Mouse (Mus musculus) spleen, adult 2 months (tissue): ENCODE measurements at regions not wholly inside any gene's neighbourhood (a gene's known extent, or its start where the extent isn't known, plus 50 kb on each side); places are given as distances from the start of the nearest gene placed in this dataset.

Experiments used
- DNase-seq, 2 experiments: peaks; one replicate each; pipeline versions ENCODE4 v3.0.0 to v3.0.0-alpha.2; 2012 to 2021; ENCODE audit warnings: low spot score in 2 of 2, low read depth in 1 of 2
- H3K27ac ChIP-seq: fragments of 200-500 bp; 2 replicates; pipeline ENCODE4 v1.5.1; 2012; ENCODE audit warnings: low read length, inconsistent platforms; ENCODE audit not compliant: insufficient read depth
- H3K27me3 ChIP-seq: fragments of 200-500 bp; 2 replicates; pipeline ENCODE4 v1.6.1; 2012; ENCODE audit warnings: mild to moderate bottlenecking, moderate library complexity, low read length, inconsistent platforms; ENCODE audit not compliant: control insufficient read depth, insufficient read depth
- H3K36me3 ChIP-seq: fragments of 200-500 bp; 2 replicates; pipeline ENCODE4 v1.6.1; 2012; ENCODE audit warnings: mild to moderate bottlenecking, low read length, inconsistent platforms; ENCODE audit not compliant: control insufficient read depth, insufficient read depth
- H3K4me1 ChIP-seq: fragments of 200-500 bp; 2 replicates; pipeline ENCODE4 v1.6.1; 2011; ENCODE audit warnings: inconsistent platforms; ENCODE audit not compliant: control insufficient read depth, insufficient read depth, insufficient read length
- H3K4me3 ChIP-seq: fragments of 200-500 bp; 2 replicates; pipeline ENCODE4 v1.5.1; 2011; ENCODE audit warnings: mild to moderate bottlenecking, inconsistent platforms; ENCODE audit not compliant: insufficient read depth, insufficient read length; ENCODE audit errors: extremely low read depth
- CTCF ChIP-seq: fragments of 200-500 bp; IDR thresholded peaks from 2 replicates; pipeline ENCODE4 v1.5.1; 2011; ENCODE audit warnings: mild to moderate bottlenecking, inconsistent platforms; ENCODE audit not compliant: insufficient read depth, insufficient read length, insufficient replicate concordance; ENCODE audit errors: extremely low read depth
- POLR2A ChIP-seq: fragments of 200-500 bp; IDR thresholded peaks from 2 replicates; pipeline ENCODE4 v1.6.1; 2011; ENCODE audit warnings: low read depth, low read length, inconsistent platforms
- WGBS: fragments of 180-500 bp; shearing (Covaris S2); methylation state at CpG from one replicate; pipeline ENCODE4 v1.1.7; 2018; 5-methylcytosine and 5-hydroxymethylcytosine counted together

- 80% methylated on average over 16 of the region's 16 CpGs for WGBS
- no peak for TF ChIP-seq POLR2A
- TF ChIP-seq CTCF: no peak
- Histone ChIP-seq H3K27me3 (no peaks in the 10 kb centered on the region), H3K27ac (no peak overlapping the region), H3K36me3 (no peaks in the 10 kb centered on the region), H3K4me1 (no peaks in the 10 kb centered on the region), H3K4me3 (no peak overlapping the region)
- DNase-seq: no peak
Observed at GRCm38 (mm10) chr16:90625301-90626034, 101.7 kb downstream of the Mis18a start.

GRCm38 (mm10) chr16:90624039-90624625 is 103.1 kb downstream of the Mis18a start:
- no peak for TF ChIP-seq CTCF
- TF ChIP-seq POLR2A: no peak
- no peaks in the 10 kb centered on the region for H3K36me3 ChIP-seq
- DNase-seq: peak in 1 of 2 experiments; percentile 6
- H3K4me1 ChIP-seq: no peaks in the 10 kb centered on the region
- 79% methylated on average over 17 of the region's 17 CpGs for WGBS
- H3K27ac ChIP-seq: no peak overlapping the region
- H3K4me3 ChIP-seq: no peak overlapping the region
- H3K27me3 ChIP-seq: no peaks in the 10 kb centered on the region

DNA sequence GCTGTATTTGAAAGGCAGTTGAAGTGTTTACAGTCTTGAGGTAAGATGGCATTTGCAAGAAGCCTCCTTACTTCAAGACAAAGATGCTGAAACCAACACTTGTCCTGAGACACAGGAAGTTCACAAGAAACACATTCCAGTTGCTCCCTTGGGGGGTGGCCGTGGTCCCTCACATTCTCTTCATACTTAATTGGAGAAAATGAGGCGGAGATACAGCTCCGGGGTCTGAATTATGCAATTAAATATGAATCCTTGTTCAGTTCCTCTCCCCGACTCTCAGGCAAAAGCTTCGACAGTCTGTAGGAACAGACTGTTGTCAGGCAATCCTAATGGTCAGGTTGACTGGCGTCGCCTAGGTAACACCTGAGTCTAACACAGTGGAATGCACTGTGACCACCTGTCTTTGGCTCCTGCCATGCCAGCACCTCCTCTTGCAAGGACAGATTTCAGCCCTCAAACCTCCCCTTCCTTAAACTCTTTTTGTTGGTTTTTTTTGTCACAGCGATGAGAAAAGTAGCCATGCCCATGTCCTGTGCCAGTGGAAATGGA is 104.5 kb downstream of the Mis18a start:
- Histone ChIP-seq H3K36me3 (no peaks in the 10 kb centered on the region), H3K4me1 (no peaks in the 10 kb centered on the region), H3K27me3 (no peaks in the 10 kb centered on the region), H3K27ac (no peak overlapping the region), H3K4me3 (no peak overlapping the region)
- TF ChIP-seq POLR2A: no peak
- no peak for TF ChIP-seq CTCF
- no peak for DNase-seq
- 86% methylated on average over 8 of the region's 8 CpGs for WGBS

GRCm38 (mm10) chr16:90621761-90622411 is 105.3 kb downstream of the Mis18a start:
- Histone ChIP-seq H3K27ac (no peak overlapping the region), H3K4me1 (no peaks in the 10 kb centered on the region), H3K27me3 (no peaks in the 10 kb centered on the region), H3K36me3 (no peaks in the 10 kb centered on the region), H3K4me3 (no peak overlapping the region)
- 83% methylated on average over 13 of the region's 13 CpGs for WGBS
- TF ChIP-seq CTCF (no peak), POLR2A (no peak)
- no peak for DNase-seq

DNA sequence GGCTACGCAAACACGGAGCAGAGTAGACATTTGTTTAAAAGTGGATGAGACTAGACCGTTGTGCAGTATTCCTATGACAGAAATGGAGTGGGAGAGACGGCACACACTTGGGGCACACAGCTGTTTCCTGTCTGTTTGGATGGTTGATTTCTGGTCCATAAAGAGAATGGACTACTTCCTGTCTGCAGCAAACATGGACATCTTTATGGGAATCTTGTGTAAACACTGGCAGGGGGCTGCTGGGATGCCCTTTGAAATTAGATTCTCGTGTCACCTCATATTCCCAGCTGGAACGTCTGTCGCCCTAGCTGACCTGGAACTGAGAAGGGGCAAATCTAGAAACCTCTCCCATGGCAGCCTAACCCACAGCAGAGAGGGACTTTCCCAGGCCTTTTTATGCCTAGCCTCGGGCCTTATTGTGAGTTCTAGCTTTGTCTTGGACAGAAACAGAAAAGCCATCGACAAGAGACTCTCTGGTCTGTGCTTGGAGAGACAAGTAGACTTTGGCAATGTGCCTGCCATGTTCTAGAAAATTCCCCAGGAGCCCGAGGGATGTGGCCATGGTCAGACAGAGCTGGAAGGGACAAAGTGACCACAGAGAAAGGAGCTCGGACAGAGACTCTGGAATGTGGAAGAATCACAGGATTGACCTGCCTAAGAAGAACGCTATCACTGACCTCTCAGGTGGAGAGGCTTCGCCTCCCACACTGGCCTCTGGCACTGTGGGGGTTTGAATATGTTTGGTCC is 107.5 kb downstream of the Mis18a start:
- no peak overlapping the region for H3K27ac ChIP-seq
- TF ChIP-seq CTCF: no peak
- DNase-seq: no peak
- no peaks in the 10 kb centered on the region for H3K4me1 ChIP-seq
- H3K36me3 ChIP-seq: no peaks in the 10 kb centered on the region
- no peak overlapping the region for H3K4me3 ChIP-seq
- H3K27me3 ChIP-seq: no peaks in the 10 kb centered on the region
- 64% methylated on average over 13 of the region's 13 CpGs for WGBS

GRCm38 (mm10) chr16:90615791-90616190 is 111.4 kb downstream of the Mis18a start:
- H3K27ac ChIP-seq: no peak overlapping the region
- H3K27me3 ChIP-seq: no peaks in the 10 kb centered on the region
- DNase-seq: no peak
- 89% methylated on average over 10 of the region's 10 CpGs for WGBS
- H3K4me3 ChIP-seq: no peak overlapping the region
- no peaks in the 10 kb centered on the region for H3K4me1 ChIP-seq
- no peak for TF ChIP-seq CTCF
- TF ChIP-seq POLR2A: no peak
- no peaks in the 10 kb centered on the region for H3K36me3 ChIP-seq
